Mouse (Mus musculus) kidney, embryonic 14.5 days (tissue): ENCODE measurements around the gene Pdzd7. TPM values are rescaled to one million over a fixed set of nuclear protein-coding genes. Genes with fewer than 3 reads are reported as not detected.

Experiments used
- ATAC-seq: fragments of 200-750 bp; cut with Nextera tagmentation; 2 replicates; pipeline ENCODE4 v1.8.0; 2017; ENCODE audit warnings: moderate number of reproducible peaks, mild to moderate bottlenecking, moderate TSS enrichment, moderate library complexity; ENCODE audit not compliant: low FRiP score, low TSS enrichment
- H3K27ac ChIP-seq: fragments of 300-500 bp; sonication (generic); 2 replicates; pipeline ENCODE4 v1.5.1; 2014; ENCODE audit warnings: low read depth, mild to moderate bottlenecking, low read length, moderate library complexity, mixed read lengths
- H3K27me3 ChIP-seq: fragments of 300-500 bp; sonication (generic); 2 replicates; pipeline ENCODE4 v1.6.1; 2014; ENCODE audit warnings: mild to moderate bottlenecking, low read length; ENCODE audit not compliant: control insufficient read depth, insufficient read depth
- H3K36me3 ChIP-seq: fragments of 300-500 bp; sonication (generic); 2 replicates; pipeline ENCODE4 v1.6.1; 2014; ENCODE audit warnings: low read length, mixed read lengths; ENCODE audit not compliant: control insufficient read depth, insufficient read depth
- H3K4me1 ChIP-seq: fragments of 300-500 bp; sonication (generic); 2 replicates; pipeline ENCODE4 v1.6.1; 2014; ENCODE audit warnings: low read length, mixed read lengths; ENCODE audit not compliant: control insufficient read depth, insufficient read depth
- H3K4me2 ChIP-seq: fragments of 300-500 bp; sonication (generic); replicated peaks from 2 replicates; pipeline ENCODE4 v1.6.1; 2014; ENCODE audit warnings: low read depth, mild to moderate bottlenecking, low read length
- H3K4me3 ChIP-seq: fragments of 300-500 bp; sonication (generic); 2 replicates; pipeline ENCODE4 v1.5.1; 2014; ENCODE audit warnings: mild to moderate bottlenecking, low read length
- H3K9ac ChIP-seq: fragments of 300-500 bp; sonication (generic); 2 replicates; pipeline ENCODE4 v1.6.1; 2014; ENCODE audit warnings: low read depth, mild to moderate bottlenecking, low read length, moderate library complexity
- H3K9me3 ChIP-seq: fragments of 300-500 bp; sonication (generic); 2 replicates; pipeline ENCODE4 v1.6.1; 2016; ENCODE audit warnings: low read length; ENCODE audit not compliant: control insufficient read depth
- WGBS: fragments of 180-500 bp; shearing (Covaris S2); extraction: QIAGEN DNeasy Blood & Tissue Kit; methylation state at CpG from one replicate; pipeline ENCODE4 v1.1.7; 2014; 5-methylcytosine and 5-hydroxymethylcytosine counted together
- polyA plus RNA-seq: library from polyadenylated mRNA; unstranded; fragments of >200 nt; fragmentation: Nextera tagmentation; extraction: Ambion mirVana; gene quantifications from 2 replicates; pipeline ENCODE4 v1.2.1, GENCODE M21; 2014

The Pdzd7 gene
- polyA plus RNA-seq, 1 experiment from 2014 or later: 1.4 TPM

DNA sequence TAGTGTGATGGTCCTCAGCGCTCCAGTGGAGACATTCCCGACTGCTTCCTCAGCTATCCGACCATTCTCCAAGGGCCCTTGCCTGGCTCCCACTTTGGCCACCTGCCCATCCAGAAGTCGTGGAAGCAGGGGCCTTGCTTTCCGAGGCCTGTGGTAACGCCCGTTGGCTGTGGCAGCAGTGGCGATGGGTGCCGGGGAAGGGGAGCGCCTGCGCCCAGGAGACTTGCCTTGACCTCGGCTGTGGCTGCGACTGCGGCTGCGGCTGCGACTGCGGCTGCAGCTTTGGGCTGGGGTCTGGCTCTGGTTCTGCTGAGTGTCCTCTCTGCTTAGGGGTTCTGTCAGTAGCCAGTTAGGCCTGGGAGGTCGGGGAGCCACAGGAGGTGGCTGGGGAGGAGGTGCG, 16.8 kb downstream of the Pdzd7 start:
- no peak overlapping the region for H3K9ac ChIP-seq
- peaks cover 41% of the 10 kb centered on the region for H3K36me3 ChIP-seq
- H3K4me2 ChIP-seq: no peak overlapping the region
- no peaks in the 10 kb centered on the region for H3K9me3 ChIP-seq
- H3K27ac ChIP-seq: no peak overlapping the region
- no peak overlapping the region for H3K4me3 ChIP-seq
- no peaks in the 10 kb centered on the region for H3K27me3 ChIP-seq
- no peak for ATAC-seq
- peaks cover 12% of the 10 kb centered on the region; the same call in 1 of the 2 replicates for H3K4me1 ChIP-seq
- 70% methylated on average over 19 of the region's 19 CpGs for WGBS

DNA sequence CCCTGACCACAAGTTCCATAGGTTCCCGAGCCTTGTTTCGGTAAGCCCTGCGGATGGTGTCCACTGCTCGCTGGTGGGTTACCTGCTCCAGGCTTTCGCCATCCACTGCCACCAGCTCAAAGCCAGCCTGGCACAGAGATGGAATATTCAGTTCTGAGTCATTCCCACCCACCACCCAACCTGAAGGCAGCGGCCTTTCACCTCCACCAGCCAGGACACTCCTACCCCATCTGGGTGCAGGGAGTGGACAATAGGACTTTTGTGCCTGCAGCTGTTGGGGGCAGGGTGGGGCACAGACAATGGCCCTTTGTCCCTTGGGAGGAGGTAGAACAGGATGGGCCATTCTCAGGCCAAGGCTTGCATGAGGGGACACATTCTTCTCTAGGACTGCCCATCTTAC, 17.7 kb downstream of the Pdzd7 start:
- 92% methylated on average over 6 of the region's 6 CpGs for WGBS
- Histone ChIP-seq H3K4me2 (no peak overlapping the region), H3K4me3 (no peak overlapping the region), H3K27me3 (no peaks in the 10 kb centered on the region), H3K9me3 (no peaks in the 10 kb centered on the region), H3K27ac (no peak overlapping the region), H3K36me3 (peaks cover 46% of the 10 kb centered on the region), H3K4me1 (peaks cover 13% of the 10 kb centered on the region; the same call in 1 of the 2 replicates), H3K9ac (no peak overlapping the region)
- ATAC-seq: no peak

DNA sequence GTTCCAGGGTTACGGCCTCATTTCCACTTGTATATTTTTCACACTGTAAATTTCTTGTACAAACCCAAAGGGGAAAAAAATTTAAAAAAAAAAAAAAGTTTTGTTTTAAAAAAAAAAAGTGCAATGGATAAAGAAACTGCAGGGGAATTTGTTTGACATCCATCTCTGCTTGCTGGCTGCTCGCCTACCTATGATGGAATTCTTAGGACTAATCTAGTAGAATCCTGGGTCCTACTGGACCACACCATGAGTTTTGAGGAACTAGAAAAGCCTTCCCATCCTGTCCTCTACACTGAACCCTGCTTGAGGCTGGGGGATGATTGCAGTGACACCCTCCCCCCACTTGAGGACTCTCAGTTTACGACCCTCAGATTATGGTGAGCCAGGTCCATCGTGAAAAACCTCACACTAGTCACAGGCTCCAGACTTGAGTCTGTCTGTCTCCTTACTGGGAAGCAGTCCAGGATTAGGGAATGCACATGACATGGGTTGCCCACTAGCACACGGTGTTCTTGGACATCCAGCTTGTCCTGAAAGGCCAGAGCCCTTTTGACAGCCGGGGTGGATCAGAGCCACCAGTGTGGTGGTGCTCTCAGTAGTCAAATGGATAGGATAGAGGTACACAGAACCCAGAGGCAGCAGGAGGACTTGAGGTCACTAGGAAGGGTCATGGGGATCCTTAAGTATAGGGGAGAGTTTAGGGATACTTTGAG, 18.4 kb downstream of the Pdzd7 start:
- 71% methylated on average over 6 of the region's 6 CpGs for WGBS
- no peak overlapping the region for H3K9ac ChIP-seq
- ATAC-seq: no peak
- peaks cover 13% of the 10 kb centered on the region; the same call in 1 of the 2 replicates for H3K4me1 ChIP-seq
- H3K9me3 ChIP-seq: no peaks in the 10 kb centered on the region
- no peaks in the 10 kb centered on the region for H3K27me3 ChIP-seq
- no peak overlapping the region for H3K4me2 ChIP-seq
- no peak overlapping the region for H3K4me3 ChIP-seq
- peaks cover 53% of the 10 kb centered on the region for H3K36me3 ChIP-seq
- no peak overlapping the region for H3K27ac ChIP-seq

DNA sequence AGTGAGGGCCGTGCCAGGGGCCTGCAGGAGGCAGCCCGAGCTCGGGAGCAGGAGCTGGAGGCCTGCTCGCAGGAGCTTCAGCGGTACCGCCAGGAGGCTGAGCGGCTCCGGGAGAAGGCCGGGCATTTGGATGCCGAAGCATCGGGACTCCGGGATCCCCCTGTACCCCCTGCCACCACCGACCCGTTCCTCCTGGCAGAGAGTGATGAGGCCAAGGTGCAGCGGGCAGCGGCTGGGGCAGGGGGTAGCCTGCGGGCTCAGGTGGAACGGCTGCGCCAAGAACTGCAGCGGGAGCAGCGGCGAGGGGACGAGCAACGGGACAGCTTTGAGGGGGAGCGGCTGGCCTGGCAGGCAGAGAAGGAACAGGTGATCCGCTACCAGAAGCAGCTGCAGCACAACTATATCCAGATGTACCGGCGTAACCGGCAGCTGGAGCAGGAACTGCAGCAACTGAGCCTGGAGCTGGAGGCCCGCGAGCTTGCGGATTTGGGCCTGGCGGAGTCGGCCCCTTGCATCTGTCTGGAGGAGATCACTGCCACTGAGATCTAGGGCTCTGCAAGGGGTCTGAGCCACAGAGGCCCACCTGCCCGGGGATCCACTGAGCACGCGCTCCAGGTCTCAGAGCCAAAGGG, 19.5 kb downstream of the Pdzd7 start:
- no peak overlapping the region for H3K27ac ChIP-seq
- no peaks in the 10 kb centered on the region for H3K9me3 ChIP-seq
- H3K9ac ChIP-seq: no peak overlapping the region
- WGBS: 94% methylated on average over 28 of the region's 37 CpGs
- H3K4me2 ChIP-seq: no peak overlapping the region
- peaks cover 64% of the 10 kb centered on the region for H3K36me3 ChIP-seq
- no peak for ATAC-seq
- no peak overlapping the region for H3K4me3 ChIP-seq
- peaks cover 22% of the 10 kb centered on the region for H3K4me1 ChIP-seq
- no peaks in the 10 kb centered on the region for H3K27me3 ChIP-seq

DNA sequence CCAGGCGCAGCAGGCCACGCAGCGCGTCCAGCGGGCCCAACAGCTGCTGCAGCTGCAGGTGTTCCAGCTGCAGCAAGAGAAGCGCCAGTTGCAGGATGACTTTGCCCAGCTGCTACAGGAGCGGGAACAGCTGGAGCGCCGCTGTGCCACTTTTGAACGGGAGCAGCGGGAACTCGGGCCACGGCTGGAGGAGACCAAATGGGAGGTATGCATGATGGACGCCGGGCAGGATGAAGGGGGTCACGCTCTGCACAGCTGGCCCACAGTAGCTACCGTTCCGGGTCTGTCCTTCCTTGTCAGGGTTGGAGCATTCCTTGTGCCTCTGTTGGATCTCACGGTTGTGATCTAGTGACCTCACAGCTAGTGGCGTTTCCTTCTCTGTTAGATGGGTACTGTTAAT, 20.7 kb downstream of the Pdzd7 start:
- no peak overlapping the region for H3K4me3 ChIP-seq
- H3K36me3 ChIP-seq: peaks cover 65% of the 10 kb centered on the region
- ATAC-seq: no peak
- no peak overlapping the region for H3K27ac ChIP-seq
- no peaks in the 10 kb centered on the region for H3K27me3 ChIP-seq
- no peaks in the 10 kb centered on the region for H3K9me3 ChIP-seq
- H3K4me2 ChIP-seq: no peak overlapping the region
- peaks cover 26% of the 10 kb centered on the region for H3K4me1 ChIP-seq
- WGBS: 79% methylated on average over 20 of the region's 20 CpGs
- no peak overlapping the region for H3K9ac ChIP-seq

DNA sequence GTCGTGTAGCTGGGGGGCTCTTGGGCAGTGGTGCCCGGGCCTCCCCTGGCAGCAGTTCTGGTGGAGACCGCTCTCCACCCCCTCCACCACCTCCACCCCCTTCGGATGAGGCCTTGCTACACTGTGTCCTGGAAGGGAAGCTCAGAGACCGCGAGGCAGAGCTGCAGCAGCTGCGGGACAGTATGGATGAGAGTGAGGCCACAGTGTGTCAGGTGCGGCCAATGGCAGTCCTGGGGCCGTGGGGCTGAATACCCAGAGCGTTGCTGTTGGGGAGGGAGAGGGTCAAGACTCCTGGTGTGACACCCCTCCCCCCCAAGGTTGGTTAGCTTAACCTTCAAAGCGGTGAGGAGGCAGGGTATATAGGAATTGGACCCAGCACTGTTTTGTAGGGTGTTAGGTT, 21.5 kb downstream of the Pdzd7 start:
- Histone ChIP-seq H3K27ac (no peak overlapping the region), H3K36me3 (peaks cover 65% of the 10 kb centered on the region), H3K4me1 (peaks cover 34% of the 10 kb centered on the region), H3K4me3 (no peak overlapping the region), H3K9ac (no peak overlapping the region), H3K9me3 (no peaks in the 10 kb centered on the region), H3K27me3 (no peaks in the 10 kb centered on the region), H3K4me2 (no peak overlapping the region)
- 79% methylated on average over 11 of the region's 11 CpGs for WGBS
- ATAC-seq: no peak; the same call in 1 of the 2 replicates

DNA sequence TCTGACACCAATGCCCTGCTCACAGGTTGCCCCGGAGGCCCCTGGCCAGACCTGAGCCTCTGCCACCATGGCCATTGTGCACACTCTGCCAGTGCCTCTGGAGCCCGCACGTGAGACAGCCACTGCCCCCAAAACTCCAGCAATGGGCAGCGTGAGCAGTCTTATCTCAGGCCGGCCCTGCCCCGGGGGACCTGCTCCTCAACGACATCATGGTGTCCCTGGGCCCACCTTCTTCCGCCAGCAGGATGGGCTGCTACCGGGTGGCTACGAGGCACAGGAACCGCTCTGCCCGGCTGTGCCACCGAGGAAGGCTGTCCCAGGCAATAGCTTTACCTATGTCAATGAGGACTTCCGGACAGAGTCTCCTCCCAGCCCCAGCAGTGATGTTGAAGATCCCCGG, 24.2 kb downstream of the Pdzd7 start:
- no peak overlapping the region for H3K4me2 ChIP-seq
- H3K4me3 ChIP-seq: no peak overlapping the region
- H3K9ac ChIP-seq: peak overlapping the region; percentile 18; the same call in 1 of the 2 replicates
- 90% methylated on average over 15 of the region's 15 CpGs for WGBS
- H3K4me1 ChIP-seq: peaks cover 41% of the 10 kb centered on the region
- no peaks in the 10 kb centered on the region for H3K9me3 ChIP-seq
- H3K36me3 ChIP-seq: peaks cover 46% of the 10 kb centered on the region
- no peak overlapping the region for H3K27ac ChIP-seq
- no peak for ATAC-seq
- H3K27me3 ChIP-seq: no peaks in the 10 kb centered on the region

DNA sequence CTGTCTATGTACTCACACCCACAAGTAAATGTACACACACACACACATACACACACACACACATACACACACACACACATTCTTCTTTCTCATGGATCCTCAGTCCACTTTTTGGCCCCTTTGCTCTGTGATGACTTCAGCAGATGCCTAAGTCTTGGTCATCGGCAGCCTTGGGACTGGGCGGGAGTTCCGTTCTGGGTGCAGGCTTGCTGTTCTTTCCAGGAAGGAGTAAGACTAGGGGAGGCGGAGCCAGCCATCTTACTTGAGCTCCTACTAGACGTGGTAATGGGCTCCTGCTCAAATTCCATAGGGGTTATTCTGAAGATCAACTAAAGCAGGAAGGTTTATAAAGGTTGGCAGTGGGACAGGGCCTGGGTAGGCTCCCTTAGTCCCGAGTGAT, 25.2 kb downstream of the Pdzd7 start:
- Histone ChIP-seq H3K9me3 (no peaks in the 10 kb centered on the region), H3K27ac (no peak overlapping the region), H3K4me1 (peaks cover 47% of the 10 kb centered on the region), H3K36me3 (peaks cover 36% of the 10 kb centered on the region), H3K4me2 (peak overlapping the region; percentile 30), H3K9ac (peak overlapping the region; percentile 18; the same call in 1 of the 2 replicates), H3K4me3 (peak overlapping the region; percentile 4; the same call in 1 of the 2 replicates), H3K27me3 (no peaks in the 10 kb centered on the region)
- ATAC-seq: no peak
- 50% methylated on average over 6 of the region's 6 CpGs for WGBS

DNA sequence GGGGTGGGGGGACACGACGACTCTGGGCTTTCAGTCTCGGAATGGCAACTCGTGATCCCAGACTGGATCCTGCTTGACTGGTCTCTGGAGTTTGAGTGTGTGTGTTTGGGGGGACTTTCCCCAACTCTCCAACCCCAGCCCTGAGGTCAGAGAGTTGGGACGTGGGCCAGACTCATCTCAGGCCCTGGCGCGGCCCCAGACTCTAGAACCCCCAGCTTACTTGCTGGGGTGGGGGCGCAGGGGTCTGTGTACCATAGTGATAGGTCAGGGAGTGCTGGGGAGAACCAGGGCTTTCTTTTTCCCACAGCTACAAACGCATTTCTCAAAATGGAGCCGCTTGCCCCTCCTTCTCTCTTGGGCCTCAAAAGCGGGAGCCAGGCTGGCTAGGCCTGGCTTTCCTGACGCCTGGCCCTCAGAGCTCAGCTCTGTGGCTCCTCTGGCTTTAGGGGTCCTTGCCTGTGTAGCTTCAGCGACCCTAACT, 27.1 kb downstream of the Pdzd7 start:
- peak overlapping the region; percentile 80 for H3K4me3 ChIP-seq
- H3K27ac ChIP-seq: peak overlapping the region; percentile 100
- peaks cover 58% of the 10 kb centered on the region for H3K4me1 ChIP-seq
- H3K27me3 ChIP-seq: no peaks in the 10 kb centered on the region
- H3K4me2 ChIP-seq: peak overlapping the region; percentile 96
- 3% methylated on average over 13 of the region's 13 CpGs for WGBS
- ATAC-seq: peak; percentile 1; the same call in 1 of the 2 replicates
- H3K9me3 ChIP-seq: no peaks in the 10 kb centered on the region
- H3K36me3 ChIP-seq: peaks cover 21% of the 10 kb centered on the region
- H3K9ac ChIP-seq: peak overlapping the region; percentile 85
